Mouse (Mus musculus): ENCODE results near the gene Mterf4. TPM values are rescaled to one million over a fixed set of nuclear protein-coding genes. Genes with fewer than 3 reads are reported as not detected.

The Mterf4 gene
- polyA plus RNA-seq, 1 experiment from 2014 or later, result 34.5 TPM

DNA sequence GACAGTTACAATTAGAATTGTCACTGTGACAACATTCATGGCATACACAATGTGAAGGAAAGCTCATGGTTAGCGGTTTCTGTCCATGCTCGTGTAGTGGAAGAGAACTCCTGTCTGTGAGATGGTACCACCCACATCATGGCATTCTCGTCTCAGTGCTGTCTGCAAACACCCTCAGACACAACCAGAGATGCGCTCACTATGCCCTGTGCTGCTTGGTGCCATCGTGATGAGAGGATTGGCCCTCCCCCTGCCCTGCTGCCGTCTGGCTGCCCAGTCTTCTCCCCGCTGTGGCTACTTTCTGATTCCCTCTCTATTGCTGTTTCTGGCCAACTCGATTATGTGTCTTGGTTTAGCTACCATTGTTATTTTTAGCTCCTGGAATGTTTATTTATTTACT is 13.7 kb downstream of the Mterf4 start:
- no peaks in the 10 kb centered on the region for H3K27me3 ChIP-seq
- H3K9me3 ChIP-seq (replicated peaks), result no peaks in the 10 kb centered on the region
- H3K9ac ChIP-seq, result no peak overlapping the region
- no peak overlapping the region for H3K4me3 ChIP-seq
- H3K27ac ChIP-seq, result no peak overlapping the region
- ATAC-seq, result no peak
- 84% methylated on average over 8 of the region's 8 CpGs for WGBS
- peaks cover 16% of the 10 kb centered on the region for H3K36me3 ChIP-seq (ENCODE audit: poor library complexity, severe bottlenecking)
- H3K4me2 ChIP-seq, result no peak overlapping the region
- 0 out of 2 replicates have a peak, but pooled peaks cover 3% of the 10 kb centered on the region for H3K4me1 ChIP-seq

GRCm38 (mm10) chr1:93291591-93291990 is 14.1 kb downstream of the Mterf4 start:
- no peak for ATAC-seq
- Histone ChIP-seq H3K27ac (no peak overlapping the region), H3K9ac (no peak overlapping the region), H3K4me3 (no peak overlapping the region), H3K27me3 (no peaks in the 10 kb centered on the region), H3K4me2 (no peak overlapping the region), H3K4me1 (0 out of 2 replicates have a peak, but pooled peaks cover 3% of the 10 kb centered on the region), H3K36me3 (ENCODE audit: poor library complexity, severe bottlenecking) (peaks cover 12% of the 10 kb centered on the region), H3K9me3 (replicated peaks) (no peaks in the 10 kb centered on the region)
- WGBS, result 90% methylated on average over 1 of the region's 1 CpGs

DNA sequence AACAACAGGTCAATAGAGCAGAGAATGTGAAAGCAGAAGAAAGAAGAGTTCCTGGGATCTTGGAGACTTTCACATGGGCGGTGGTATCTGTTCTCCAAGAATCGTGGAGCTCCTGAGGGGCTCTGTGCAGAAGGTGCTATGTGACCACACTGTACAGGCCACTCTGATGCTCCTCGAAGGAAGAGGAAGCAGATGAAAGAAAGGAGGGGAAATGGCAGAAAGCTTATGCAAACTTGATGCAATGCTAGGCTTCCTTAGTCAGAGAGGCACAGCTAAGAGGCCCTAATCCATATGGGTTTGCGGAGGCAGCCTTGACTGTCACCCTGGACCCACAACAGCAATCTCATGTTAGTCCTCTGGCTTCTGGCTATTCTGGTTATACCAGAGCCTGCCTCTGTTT is 14.8 kb downstream of the Mterf4 start:
- H3K4me2 ChIP-seq, result no peak overlapping the region
- H3K4me3 ChIP-seq, result no peak overlapping the region
- no peaks in the 10 kb centered on the region for H3K27me3 ChIP-seq
- H3K27ac ChIP-seq, result no peak overlapping the region
- ATAC-seq, result no peak
- no peak overlapping the region for H3K9ac ChIP-seq
- 0 out of 2 replicates have a peak, but pooled peaks cover 3% of the 10 kb centered on the region for H3K4me1 ChIP-seq
- H3K36me3 ChIP-seq (ENCODE audit: poor library complexity, severe bottlenecking), result peaks cover 6% of the 10 kb centered on the region
- no peaks in the 10 kb centered on the region for H3K9me3 ChIP-seq (replicated peaks)
- WGBS, result 85% methylated on average over 4 of the region's 4 CpGs

GRCm38 (mm10) chr1:93289678-93290214 is 16.0 kb downstream of the Mterf4 start:
- Histone ChIP-seq H3K9ac (no peak overlapping the region), H3K27ac (no peak overlapping the region), H3K27me3 (no peaks in the 10 kb centered on the region), H3K4me1 (0 out of 2 replicates have a peak, but pooled peaks cover 3% of the 10 kb centered on the region), H3K4me3 (no peak overlapping the region), H3K4me2 (no peak overlapping the region), H3K9me3 (replicated peaks) (no peaks in the 10 kb centered on the region), H3K36me3 (ENCODE audit: poor library complexity, severe bottlenecking) (no peaks in the 10 kb centered on the region)
- 83% methylated on average over 3 of the region's 3 CpGs for WGBS
- ATAC-seq, result no peak

DNA sequence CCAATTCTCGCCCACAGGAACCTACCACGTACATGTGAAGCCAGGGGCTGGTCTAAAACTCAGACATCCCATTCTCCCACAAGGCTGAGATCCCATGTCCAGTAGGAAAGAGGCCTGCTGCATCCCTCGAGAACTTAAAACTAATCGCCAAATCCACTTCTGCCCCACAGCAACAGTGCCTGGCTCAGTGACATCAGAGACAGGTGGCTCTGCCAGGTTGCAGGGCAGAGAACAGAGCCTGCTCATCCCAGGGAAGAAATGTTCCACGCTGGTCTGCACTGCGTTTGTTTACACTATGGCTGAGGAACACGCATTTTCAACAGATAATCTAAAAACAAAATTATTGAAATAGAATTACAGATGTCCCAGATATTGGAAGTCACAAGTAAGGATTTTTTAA is 28.7 kb downstream of the Mterf4 start:
- Histone ChIP-seq H3K4me3 (no peak overlapping the region), H3K4me1 (0 out of 2 replicates have a peak, but pooled peaks cover 4% of the 10 kb centered on the region), H3K27me3 (no peaks in the 10 kb centered on the region), H3K9ac (no peak overlapping the region), H3K9me3 (replicated peaks) (no peaks in the 10 kb centered on the region), H3K4me2 (no peak overlapping the region), H3K27ac (no peak overlapping the region), H3K36me3 (ENCODE audit: poor library complexity, severe bottlenecking) (no peaks in the 10 kb centered on the region)
- WGBS, result 81% methylated on average over 7 of the region's 7 CpGs
- ATAC-seq, result no peak

DNA sequence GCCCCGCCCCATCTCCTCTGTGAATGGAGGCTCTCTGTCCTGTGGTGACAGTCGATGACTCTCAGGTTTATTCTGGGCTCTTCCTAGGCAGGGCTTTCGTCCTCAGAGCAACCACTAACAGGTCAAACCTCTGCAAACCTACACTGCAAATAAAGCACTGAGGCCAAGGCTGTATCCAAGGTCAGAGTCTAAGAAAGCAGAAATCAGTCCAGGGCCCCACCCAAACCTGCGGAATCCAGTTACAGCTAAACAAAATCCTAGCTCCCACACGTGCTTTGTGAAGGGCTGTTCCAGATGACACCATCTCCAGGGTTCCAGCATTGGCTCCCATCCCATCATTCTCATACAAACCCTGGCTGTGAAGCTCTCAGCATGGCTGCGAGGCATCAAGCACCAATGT is 30.2 kb downstream of the Mterf4 start:
- 80% methylated on average over 6 of the region's 6 CpGs for WGBS
- H3K4me2 ChIP-seq, result no peak overlapping the region
- no peak for ATAC-seq
- H3K27me3 ChIP-seq, result no peaks in the 10 kb centered on the region; the same call in 1 of the 2 replicates
- H3K36me3 ChIP-seq (ENCODE audit: poor library complexity, severe bottlenecking), result no peaks in the 10 kb centered on the region
- H3K4me3 ChIP-seq, result no peak overlapping the region
- no peak overlapping the region for H3K9ac ChIP-seq
- no peak overlapping the region for H3K27ac ChIP-seq
- 0 out of 2 replicates have a peak, but pooled peaks cover 4% of the 10 kb centered on the region for H3K4me1 ChIP-seq
- no peaks in the 10 kb centered on the region for H3K9me3 ChIP-seq (replicated peaks)

DNA sequence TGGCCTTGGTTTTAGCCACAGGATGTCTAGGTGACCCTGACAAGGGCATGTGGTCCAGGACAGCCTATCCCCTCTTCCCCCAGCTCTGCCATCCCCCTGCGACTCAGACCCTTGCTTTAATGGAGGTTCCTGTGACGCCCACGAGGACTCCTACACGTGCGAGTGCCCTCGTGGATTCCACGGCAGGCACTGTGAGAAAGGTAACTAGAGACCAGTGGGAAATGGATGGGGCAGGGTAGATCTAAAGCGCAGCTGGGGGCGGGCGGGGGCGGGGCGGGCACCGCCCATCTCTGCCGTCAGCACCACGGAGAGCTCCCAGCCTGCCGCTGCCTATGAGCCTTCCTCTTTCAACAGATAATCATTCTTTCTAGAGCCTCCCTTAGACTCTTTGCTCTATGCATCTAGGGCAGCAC is 33.3 kb downstream of the Mterf4 start:
- H3K9ac ChIP-seq, result no peak overlapping the region
- H3K36me3 ChIP-seq (ENCODE audit: poor library complexity, severe bottlenecking), result no peaks in the 10 kb centered on the region
- peak; percentile 41; the same call in 1 of the 2 replicates for ATAC-seq
- 3% methylated on average over 15 of the region's 16 CpGs for WGBS
- H3K4me1 ChIP-seq, result 0 out of 2 replicates have a peak, but pooled peaks cover 4% of the 10 kb centered on the region
- H3K9me3 ChIP-seq (replicated peaks), result no peaks in the 10 kb centered on the region
- H3K27ac ChIP-seq, result no peak overlapping the region
- peak overlapping the region; percentile 49 for H3K4me2 ChIP-seq
- 0 out of 2 replicates have a peak overlapping the region, but pooled peaks have one; percentile 9 for H3K4me3 ChIP-seq
- H3K27me3 ChIP-seq, result no peaks in the 10 kb centered on the region; the same call in 1 of the 2 replicates

GRCm38 (mm10) chr1:93271751-93272150 is 34.0 kb downstream of the Mterf4 start:
- no peaks in the 10 kb centered on the region for H3K36me3 ChIP-seq (ENCODE audit: poor library complexity, severe bottlenecking)
- H3K4me1 ChIP-seq, result 0 out of 2 replicates have a peak, but pooled peaks cover 4% of the 10 kb centered on the region
- ATAC-seq, result no peak
- no peak overlapping the region for H3K4me3 ChIP-seq
- H3K27me3 ChIP-seq, result no peaks in the 10 kb centered on the region; the same call in 1 of the 2 replicates
- no peak overlapping the region for H3K27ac ChIP-seq
- no peak overlapping the region for H3K9ac ChIP-seq
- H3K9me3 ChIP-seq (replicated peaks), result no peaks in the 10 kb centered on the region
- WGBS, result 86% methylated on average over 5 of the region's 6 CpGs
- H3K4me2 ChIP-seq, result no peak overlapping the region

DNA sequence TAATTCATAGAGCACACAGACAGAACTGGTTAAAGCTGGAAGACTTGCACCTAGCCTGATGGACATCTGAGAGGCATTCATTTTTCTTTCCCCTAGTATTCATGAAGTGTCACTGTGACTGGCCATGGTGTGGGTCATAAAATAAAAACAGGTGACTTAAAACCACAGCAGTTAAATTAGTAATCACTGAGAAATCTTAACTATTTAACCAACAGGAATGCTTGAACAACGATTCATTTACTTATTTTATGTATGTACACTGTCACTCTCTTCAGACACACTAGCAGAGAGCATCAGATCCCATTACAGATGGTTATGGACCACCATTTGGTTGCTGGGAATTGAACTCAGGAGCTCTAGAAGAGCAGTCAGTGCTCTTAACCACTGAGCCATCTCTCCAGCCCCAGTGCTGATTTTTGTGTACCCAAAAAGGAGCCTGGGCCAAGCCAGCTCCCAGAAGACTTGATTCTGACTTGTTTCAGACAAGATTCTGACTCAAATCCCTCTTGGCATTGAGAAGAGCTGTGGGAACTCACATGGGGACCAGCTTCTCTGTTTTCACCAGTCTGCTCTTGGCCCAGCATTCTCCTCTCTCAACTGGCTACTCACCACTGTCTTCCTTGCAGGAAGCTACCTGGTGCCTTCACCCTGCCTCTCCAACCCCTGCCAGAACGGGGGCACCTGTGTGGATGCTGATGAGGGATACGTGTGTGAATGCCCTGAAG is 35.0 kb downstream of the Mterf4 start:
- Histone ChIP-seq H3K4me3 (no peak overlapping the region), H3K4me2 (no peak overlapping the region), H3K9me3 (replicated peaks) (no peaks in the 10 kb centered on the region), H3K27me3 (no peaks in the 10 kb centered on the region; the same call in 1 of the 2 replicates), H3K27ac (no peak overlapping the region), H3K9ac (no peak overlapping the region), H3K36me3 (ENCODE audit: poor library complexity, severe bottlenecking) (no peaks in the 10 kb centered on the region), H3K4me1 (0 out of 2 replicates have a peak, but pooled peaks cover 4% of the 10 kb centered on the region)
- ATAC-seq, result no peak
- 73% methylated on average over 3 of the region's 3 CpGs for WGBS

GRCm38 (mm10) chr1:93268246-93268645 is 37.5 kb downstream of the Mterf4 start:
- no peaks in the 10 kb centered on the region for H3K36me3 ChIP-seq (ENCODE audit: poor library complexity, severe bottlenecking)
- H3K9ac ChIP-seq, result no peak overlapping the region
- 0 out of 2 replicates have a peak, but pooled peaks cover 4% of the 10 kb centered on the region for H3K4me1 ChIP-seq
- no peaks in the 10 kb centered on the region for H3K9me3 ChIP-seq (replicated peaks)
- H3K4me2 ChIP-seq, result no peak overlapping the region
- H3K4me3 ChIP-seq, result no peak overlapping the region
- H3K27me3 ChIP-seq, result no peaks in the 10 kb centered on the region; the same call in 1 of the 2 replicates
- ATAC-seq, result no peak
- H3K27ac ChIP-seq, result no peak overlapping the region
- 93% methylated on average over 2 of the region's 2 CpGs for WGBS

DNA sequence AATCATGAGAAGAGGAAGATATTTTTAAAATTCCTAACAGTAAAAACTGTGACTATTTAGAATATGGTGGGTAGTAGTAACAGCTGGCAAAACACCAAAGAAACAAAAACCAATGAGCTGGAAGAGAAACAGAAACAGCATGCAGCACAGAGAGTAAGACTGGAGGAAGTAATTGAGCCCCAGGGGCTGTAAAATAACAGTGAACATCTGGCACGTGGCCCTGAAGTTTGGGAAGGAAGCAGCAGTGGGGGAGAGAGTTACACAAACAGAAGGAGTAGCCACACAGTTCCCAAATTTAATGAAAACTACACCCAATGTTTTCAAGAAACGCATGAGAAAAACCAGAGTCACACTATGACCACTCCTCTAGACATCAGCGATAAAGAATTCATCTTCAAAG is 38.5 kb downstream of the Mterf4 start:
- Histone ChIP-seq H3K4me2 (no peak overlapping the region), H3K27me3 (no peaks in the 10 kb centered on the region; the same call in 1 of the 2 replicates), H3K36me3 (ENCODE audit: poor library complexity, severe bottlenecking) (no peaks in the 10 kb centered on the region), H3K9me3 (replicated peaks) (no peaks in the 10 kb centered on the region), H3K27ac (no peak overlapping the region), H3K4me1 (0 out of 2 replicates have a peak, but pooled peaks cover under 1% of the 10 kb centered on the region), H3K9ac (no peak overlapping the region), H3K4me3 (no peak overlapping the region)
- WGBS, result 62% methylated on average over 3 of the region's 3 CpGs
- no peak for ATAC-seq

DNA sequence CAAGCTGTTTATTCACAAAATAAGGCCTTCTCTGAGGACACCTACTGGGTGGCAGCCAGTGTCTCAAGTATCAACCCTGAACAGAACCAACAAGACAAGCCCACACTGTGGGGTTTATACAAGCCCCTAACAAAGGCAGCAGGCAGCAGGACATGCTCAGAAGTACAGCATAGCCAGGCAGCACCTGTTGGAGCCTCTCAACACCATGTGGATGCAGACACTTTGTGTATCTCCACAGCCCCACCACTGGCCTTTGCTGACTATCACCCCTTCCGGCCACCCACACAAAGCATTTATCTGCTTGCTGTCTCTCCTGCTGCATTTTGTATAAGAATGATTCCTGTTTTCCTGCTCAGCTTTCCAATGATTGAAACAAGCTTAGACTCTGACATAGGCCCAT is 48.2 kb downstream of the Mterf4 start:
- WGBS, result 78% methylated on average over 1 of the region's 1 CpGs
- no peaks in the 10 kb centered on the region for H3K27me3 ChIP-seq
- no peaks in the 10 kb centered on the region for H3K9me3 ChIP-seq (replicated peaks)
- no peaks in the 10 kb centered on the region for H3K4me1 ChIP-seq
- H3K27ac ChIP-seq, result no peak overlapping the region
- no peak overlapping the region for H3K4me2 ChIP-seq
- H3K36me3 ChIP-seq (ENCODE audit: poor library complexity, severe bottlenecking), result no peaks in the 10 kb centered on the region
- no peak overlapping the region for H3K4me3 ChIP-seq
- no peak overlapping the region for H3K9ac ChIP-seq
- no peak for ATAC-seq

Measured in forebrain, embryonic 13.5 days (tissue).